Mouse (Mus musculus) brain, embryonic 18.5 days (tissue): Measurements from ENCODE around the gene Slc35f1.

Source experiments
- DNase-seq: peaks from one replicate; pipeline ENCODE4 v3.0.0-alpha.2; 2012; ENCODE audit warnings: low read depth, low spot score

Slc35f1 gene

GRCm38 (mm10) chr10:52690334-52690991 lies at the start of gene Slc35f1:
TSS of gene Slc35f1 (plus strand) at chr10:52690533.
- DNase-seq = peak; percentile 75

- DNase-seq = no peak
These were observed 19.1 kb upstream of the Slc35f1 start for GRCm38 (mm10) chr10:52671234-52671633.

- DNase-seq = no peak
These were observed 829 bp downstream of the Slc35f1 start for GRCm38 (mm10) chr10:52690992-52691731.

GRCm38 (mm10) chr10:52703688-52704087 lies 13.4 kb downstream of the Slc35f1 start:
- no peak for DNase-seq

- peak; percentile 28 for DNase-seq
These were observed 14.0 kb downstream of the Slc35f1 start for GRCm38 (mm10) chr10:52704101-52705051.

- DNase-seq = no peak
These were observed 19.1 kb downstream of the Slc35f1 start for GRCm38 (mm10) chr10:52709482-52709881.

- DNase-seq = no peak
These were observed 21.8 kb downstream of the Slc35f1 start for GRCm38 (mm10) chr10:52712166-52712565.

- DNase-seq = no peak
These were observed 24.2 kb downstream of the Slc35f1 start for GRCm38 (mm10) chr10:52714557-52714956.

GRCm38 (mm10) chr10:52715146-52715545 lies 24.8 kb downstream of the Slc35f1 start:
- no peak for DNase-seq

GRCm38 (mm10) chr10:52718199-52718917 lies 28.0 kb downstream of the Slc35f1 start:
- DNase-seq = no peak

- DNase-seq = no peak
These were observed 36.3 kb downstream of the Slc35f1 start for GRCm38 (mm10) chr10:52726674-52727073.

GRCm38 (mm10) chr10:52742671-52743379 lies 52.5 kb downstream of the Slc35f1 start:
- DNase-seq = peak; percentile 59

GRCm38 (mm10) chr10:52743831-52744230 lies 53.5 kb downstream of the Slc35f1 start:
- no peak for DNase-seq

GRCm38 (mm10) chr10:52748028-52748597 lies 57.8 kb downstream of the Slc35f1 start:
- DNase-seq = no peak

- no peak for DNase-seq
These were observed 65.8 kb downstream of the Slc35f1 start for GRCm38 (mm10) chr10:52755949-52756679.

- DNase-seq = no peak
These were observed 67.3 kb downstream of the Slc35f1 start for GRCm38 (mm10) chr10:52757496-52758260.

GRCm38 (mm10) chr10:52758589-52758988 lies 68.3 kb downstream of the Slc35f1 start:
- DNase-seq = no peak

- DNase-seq = no peak
These were observed 70.2 kb downstream of the Slc35f1 start for GRCm38 (mm10) chr10:52760527-52760926.
